Mouse (Mus musculus) R1 (cell line): ENCODE measurements at regions not wholly inside any gene's neighbourhood (a gene's known extent, or its start where the extent isn't known, plus 50 kb on each side); places are given as distances from the start of the nearest gene placed in this dataset.

ENCODE experiments used
- DNase-seq: peaks from one replicate; pipeline ENCODE4 v3.0.0-alpha.2; 2018; ENCODE audit warnings: low read depth, low spot score

DNA sequence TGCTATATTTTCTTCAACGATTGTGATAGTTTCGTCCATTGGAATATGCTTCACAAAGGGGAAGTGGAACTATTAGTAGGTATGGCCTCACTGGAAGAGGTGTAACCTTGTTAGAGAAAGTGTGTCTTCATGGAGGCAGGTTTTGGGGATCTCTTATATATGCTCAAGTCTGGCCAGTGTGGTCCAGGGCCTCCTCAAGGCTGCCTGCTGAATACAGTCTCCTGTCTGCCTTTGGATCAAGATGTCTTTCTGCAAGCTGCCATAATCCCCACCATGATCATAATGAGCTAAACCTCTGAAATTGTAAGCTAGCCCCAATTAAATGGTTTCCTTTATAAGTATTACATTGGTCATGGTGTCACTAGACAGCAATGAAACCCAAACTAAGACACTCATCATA lies 384.3 kb downstream of the Btbd3 start:
- no peak for DNase-seq

DNA sequence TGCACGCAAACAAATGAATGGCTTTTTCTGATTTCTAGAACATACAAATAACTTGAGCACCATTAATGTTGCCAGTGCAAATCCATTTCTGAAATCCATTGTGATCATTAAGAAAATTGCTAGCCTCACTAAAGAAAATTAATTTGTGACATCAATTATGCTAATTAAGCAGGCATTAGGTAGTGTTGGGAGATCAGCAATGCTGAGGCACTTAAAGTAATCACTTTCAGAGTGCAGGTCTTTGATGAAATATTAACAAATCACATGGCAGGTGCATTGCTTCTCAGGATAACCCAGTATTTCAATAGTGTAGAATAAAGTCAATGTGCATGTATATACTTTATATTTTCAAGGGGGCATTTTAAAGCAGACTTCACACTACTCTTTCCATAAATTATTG lies 385.0 kb downstream of the Btbd3 start:
- no peak for DNase-seq

DNA sequence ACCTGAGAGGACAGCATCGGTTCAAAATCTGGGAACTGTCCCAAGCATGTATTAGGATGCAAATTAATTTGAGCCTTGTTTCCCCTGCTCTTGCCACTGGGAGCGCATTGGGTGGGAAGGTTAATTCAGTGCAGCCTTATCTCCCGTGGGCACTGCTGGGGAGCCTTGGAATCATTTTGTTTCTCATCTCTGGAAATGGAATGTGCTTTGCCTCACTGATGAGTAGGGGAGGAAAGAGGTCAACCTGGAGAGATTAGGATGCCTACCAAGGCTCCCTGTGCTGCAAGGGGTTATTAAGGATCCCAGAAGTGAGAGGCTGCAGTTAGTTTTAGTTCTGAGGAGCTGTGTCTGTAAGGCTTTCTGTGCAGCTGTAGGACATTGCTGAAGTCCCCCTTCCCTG lies 392.3 kb downstream of the Btbd3 start:
- DNase-seq = no peak

DNA sequence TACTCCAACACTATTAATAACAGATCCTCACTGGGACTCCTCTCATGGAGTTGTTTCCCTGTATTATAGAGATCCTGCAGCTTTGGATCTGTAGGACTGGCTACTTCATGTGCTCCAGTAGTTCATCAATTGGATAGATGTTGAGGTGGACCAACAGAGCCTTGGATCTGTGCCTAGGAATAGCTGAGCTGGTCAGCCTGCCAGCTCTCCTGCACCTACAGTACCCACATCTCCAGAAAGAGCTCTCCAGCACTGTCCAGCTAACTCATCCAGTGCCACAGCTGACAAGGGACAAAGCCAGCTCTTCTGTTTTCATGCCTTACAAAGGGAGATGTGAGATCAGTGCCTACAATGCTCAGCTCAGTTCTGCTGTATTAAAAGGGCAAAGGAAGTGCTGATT lies 403.0 kb downstream of the Btbd3 start:
- DNase-seq = no peak

DNA sequence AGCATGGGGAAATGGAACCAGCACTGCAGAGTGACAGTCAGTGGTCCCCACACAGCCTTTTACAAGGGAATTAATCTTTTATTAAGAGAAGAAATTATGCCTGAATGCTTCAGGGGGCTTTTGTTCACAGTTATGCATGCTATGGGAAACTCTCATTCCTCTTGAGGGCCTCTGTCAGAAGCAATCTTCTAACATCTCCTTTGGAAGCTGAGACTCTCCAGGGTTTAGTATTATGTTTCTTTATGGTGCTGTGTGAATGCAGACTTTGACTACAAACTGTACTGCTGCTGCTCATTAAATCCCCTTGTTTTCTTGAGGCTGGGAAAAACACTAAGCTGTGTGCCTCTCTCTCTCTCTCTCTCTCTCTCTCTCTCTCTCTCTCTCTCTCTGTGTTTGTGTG lies 413.9 kb downstream of the Btbd3 start:
- no peak for DNase-seq

DNA sequence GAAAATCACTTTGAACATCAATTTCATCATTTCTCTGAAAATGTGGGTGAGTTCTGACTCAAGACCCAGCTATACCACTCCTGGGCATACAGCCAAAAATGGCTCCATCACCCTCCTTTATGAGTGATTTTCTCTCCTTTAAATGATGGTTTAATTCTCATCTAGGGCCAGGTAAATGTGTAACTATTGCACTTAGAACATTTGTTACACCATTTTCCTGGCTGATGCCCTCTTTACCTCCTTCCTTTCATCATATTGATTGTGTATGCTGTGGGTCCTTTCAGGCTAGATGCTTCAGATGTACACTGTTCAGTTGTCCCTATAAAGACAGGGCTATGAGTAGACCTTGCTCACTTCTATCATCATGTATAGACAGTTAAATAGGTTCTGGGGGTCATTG lies 418.4 kb downstream of the Btbd3 start:
- no peak for DNase-seq

DNA sequence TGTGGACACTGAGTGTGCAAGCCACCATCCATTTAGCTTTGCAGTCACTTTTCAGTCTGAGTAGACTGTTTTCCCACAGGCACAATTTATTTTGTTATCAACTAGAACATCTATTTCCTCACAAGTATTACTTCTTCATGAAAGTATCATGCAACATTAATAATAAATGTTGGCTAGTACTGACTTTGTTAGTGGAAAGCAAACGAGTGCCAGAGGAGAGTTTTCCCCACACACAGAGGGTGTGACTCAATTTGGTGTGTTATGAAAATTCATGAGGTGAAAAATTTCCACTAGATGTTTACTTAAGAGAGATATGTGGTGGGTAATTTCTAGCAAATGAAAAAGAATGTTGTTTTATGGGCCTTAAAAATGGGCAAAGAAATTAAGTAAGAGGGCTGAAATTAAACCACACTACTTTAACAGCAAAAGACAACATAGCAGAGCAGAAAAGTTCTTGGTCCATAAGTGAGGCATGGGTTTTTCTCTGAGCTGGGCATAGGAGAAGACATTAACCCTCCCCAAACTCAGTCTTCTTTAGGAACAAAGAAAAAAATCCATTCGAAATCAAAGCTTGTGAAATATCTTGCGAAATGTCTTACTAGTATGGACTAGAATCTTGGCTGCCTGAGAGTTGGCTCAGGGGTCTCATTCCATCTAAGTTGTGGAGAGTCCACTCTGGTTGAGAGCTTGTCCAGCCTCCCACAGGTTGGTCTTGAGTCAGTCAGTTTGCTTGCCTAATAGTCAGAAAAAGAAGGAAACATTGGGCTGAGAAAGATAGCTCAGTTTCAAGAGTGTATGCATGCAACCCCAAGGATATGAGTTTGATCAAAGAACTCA lies 419.1 kb downstream of the Btbd3 start:
- DNase-seq = no peak

DNA sequence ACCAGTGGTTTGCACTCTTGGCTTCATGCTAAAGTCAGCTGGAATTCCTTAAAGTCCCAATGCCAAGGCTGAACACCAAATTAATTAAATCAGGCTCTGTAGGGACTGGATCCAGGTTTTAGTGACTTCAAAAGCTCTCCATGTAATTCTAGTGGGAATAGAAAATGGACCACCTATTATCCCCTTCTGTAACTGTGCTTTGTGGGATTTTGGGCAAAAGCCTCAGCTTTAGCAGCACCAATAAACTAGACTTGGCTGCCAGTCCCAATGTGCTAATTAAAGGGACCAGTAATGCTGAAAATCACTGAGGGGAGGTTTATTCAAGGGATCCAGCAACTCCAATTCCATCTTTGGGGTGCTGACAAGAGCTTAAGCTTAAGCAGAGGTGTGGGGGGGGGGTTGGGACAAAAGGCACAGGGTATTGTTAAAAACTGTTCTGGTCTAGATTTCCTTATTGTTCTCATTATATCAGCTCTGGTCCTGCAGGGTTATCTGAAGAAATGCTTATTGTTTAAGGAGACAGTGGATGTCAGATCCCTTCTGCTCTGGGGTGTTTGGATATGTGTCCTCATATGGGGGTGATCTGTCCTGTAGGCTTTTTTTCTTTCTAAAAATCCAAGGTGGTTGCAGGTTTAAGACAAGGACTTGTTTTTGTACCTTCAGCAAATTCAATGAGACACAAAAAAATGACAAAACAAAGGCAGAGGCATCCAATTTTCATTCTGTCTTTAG lies 431.9 kb downstream of the Btbd3 start:
- no peak for DNase-seq

DNA sequence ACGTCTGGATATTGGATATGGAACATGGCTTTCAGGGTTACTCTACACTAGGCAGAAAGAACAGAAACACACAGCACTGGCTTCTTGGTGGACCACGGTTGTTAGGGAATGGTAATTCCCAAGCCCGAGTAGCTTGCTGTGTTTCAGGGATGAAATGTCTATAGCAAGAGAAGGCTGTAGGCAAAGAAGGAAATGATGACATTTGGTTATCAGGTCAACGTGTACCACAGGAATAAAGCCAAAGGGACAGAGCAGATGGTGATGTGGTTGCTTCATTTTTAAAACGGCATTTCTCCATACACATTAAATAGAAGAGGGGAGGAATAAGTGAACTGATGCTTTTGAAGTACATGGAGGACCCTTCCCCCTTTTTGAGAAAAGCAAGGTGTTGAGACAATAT lies 433.1 kb downstream of the Btbd3 start:
- DNase-seq = no peak

DNA sequence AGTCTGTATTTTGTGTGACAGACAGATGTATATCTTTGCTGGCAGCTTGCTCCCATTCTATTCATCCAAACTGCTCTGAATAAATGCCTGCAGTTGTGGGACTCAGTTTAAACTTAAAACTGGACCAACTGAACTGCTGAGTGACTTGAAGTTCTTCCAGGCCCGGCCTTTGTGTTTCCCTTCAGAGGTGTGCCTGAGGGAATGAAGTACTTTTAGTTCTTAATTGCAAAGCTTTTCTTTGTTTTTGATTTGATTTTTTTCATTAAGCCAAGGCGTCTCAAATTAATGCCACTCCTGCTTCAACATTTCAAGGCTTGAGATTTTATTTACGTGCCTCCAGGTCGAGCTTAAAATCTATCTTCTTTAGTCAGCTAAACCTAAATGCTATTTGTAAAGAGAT lies 446.4 kb downstream of the Btbd3 start:
- no peak for DNase-seq

DNA sequence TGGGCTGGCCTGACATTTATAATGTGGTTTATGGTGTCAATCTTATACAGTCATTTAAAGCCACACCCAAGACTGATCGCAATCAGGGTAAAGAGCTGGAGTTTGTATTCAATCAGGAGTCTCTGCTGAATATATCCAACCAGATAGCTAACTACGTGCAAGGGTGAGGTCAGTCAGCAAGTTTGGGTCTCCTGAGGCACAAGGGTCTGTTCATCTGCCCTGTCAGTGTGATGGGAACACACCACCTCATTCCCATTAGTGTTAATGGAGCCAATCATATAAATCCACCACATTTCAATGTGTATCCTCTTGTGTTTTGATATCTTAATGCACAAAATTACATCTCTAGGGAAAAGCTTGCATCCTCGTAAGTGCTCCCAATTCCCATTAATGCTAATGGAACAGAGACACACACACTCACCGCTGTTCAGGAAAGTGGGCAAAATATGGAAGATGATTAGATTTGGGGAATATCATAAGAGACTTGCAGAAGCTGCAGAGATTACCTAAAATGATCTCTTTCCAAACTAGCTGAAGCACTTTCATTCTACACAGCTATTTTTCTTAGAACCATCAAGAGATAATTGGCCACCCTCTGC lies 447.7 kb downstream of the Btbd3 start:
- DNase-seq = no peak

DNA sequence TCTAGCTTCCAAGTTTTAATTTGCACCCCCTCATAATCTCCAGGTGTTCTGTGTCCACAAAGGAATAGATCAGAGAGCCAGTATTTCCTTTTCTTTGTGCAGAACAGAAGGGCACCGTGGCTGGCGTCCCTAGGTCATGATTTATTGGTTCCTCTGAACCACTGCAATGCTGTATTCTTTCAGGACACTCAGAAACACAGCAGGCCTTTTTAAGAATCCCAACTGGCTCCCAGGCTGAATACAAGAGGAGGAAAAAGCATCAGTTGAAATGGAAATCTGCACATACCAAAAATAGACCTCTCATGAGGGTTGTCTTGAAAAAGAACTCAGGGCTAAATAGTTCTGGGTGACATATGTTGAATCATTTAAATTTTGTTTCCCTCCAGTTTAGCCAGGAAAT lies 452.4 kb downstream of the Btbd3 start:
- peak; percentile 7 for DNase-seq

DNA sequence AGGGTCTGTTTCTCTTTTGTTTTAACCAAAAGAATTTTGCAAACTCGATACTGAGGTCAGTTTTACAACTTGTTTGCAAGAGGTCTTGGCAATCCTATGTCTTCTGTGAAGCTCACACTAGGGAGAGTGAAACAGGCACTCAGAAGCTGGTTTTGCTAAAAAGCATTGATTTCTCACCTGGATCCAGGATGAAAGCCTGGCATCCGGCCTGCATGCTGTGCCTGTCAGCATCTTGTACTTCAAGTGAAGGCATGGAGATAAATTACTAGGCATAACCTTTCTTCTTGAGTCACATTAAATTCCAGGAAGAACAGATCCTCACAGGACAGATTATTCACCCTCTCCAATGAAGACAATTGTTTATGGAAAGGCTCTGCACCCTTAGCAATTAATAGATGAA lies 477.5 kb downstream of the Btbd3 start:
- DNase-seq = no peak

DNA sequence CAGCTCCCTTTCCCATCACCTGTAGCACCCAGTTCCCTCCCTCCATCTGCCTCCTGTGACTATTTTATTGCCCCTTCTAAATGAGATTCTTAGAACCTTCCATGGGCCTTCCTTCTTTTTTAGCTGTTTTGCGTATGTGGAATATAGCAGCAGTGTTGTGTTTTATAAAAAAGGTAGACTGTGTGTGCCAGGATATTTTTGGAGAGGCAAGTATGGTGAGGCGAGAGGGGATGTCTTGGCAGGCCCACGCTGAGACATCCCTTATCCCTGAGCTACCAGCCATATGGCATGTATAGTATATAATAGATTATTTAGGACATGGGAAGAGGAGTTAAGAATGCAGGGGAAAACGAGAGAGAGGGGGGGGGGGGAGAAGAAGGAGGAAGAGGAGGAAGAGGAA lies 488.4 kb downstream of the Btbd3 start:
- DNase-seq = no peak

DNA sequence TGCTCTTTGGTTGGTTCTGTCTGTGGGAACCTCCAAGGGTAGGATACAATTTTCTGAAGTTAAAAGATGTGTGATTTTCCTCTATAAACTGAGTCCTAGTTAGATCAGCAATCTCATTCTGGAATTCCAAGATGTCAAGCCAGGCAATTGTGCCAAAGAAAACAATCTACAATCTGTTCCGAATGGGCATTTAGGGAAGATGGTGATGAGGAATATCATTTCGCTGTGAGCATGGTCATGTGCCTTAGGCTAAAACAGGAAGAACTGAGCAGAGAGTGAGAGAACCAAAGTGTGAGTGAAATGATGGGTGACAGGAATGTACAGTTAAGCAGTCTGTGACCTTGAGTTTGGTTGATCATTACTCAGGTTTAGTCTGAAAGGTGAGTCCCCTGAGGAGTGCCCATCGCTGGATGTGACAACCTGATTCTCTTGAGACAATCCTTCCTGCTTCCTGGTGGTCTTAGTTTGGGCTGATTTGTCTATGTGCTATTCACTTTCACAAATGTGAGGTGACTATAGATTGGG lies 504.1 kb downstream of the Btbd3 start:
- no peak for DNase-seq

DNA sequence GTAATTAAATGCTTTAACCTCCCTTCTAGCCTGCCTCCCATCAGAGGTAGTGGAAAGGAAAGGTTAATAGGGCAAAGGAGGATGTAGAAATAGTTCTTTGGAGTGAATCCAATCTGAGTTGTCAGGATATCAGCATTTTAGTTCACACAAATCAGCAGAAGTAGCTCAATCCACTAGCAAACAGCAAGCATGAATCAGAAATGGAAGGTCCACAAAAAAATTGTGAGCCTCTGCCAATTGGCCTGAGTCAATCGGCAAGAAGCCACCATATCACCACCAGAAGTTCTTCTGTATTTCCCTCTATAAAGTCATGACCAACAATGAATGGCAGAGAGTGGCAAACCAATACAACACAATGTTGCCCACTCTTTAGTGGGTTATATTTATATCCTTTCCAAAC lies 505.0 kb downstream of the Btbd3 start:
- no peak for DNase-seq

DNA sequence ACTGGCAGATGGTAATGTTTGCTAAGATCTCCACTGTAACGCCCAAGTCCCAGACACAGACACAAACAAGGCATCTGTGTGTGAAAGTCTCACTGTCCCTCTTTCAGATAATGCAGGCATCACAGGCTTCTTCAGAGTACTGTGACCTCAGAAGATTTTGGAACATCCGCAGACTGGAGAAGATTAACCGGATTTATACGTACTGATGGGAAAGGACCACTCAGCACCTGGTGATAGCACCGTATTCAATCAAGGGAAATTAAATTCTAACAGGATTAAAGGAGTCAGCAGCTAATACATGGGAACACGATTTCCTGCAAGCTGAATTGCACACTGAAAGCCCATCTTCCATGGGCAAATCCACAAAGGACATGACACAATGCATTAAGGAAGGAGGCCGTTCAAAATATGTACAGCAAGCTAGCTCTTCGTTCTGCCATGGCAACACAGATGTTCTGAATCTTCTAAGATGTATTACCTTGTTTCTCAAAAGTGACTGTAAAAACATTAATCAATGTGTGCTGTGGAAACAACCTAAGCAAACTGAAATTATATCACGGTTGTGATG lies 510.0 kb downstream of the Btbd3 start:
- no peak for DNase-seq

DNA sequence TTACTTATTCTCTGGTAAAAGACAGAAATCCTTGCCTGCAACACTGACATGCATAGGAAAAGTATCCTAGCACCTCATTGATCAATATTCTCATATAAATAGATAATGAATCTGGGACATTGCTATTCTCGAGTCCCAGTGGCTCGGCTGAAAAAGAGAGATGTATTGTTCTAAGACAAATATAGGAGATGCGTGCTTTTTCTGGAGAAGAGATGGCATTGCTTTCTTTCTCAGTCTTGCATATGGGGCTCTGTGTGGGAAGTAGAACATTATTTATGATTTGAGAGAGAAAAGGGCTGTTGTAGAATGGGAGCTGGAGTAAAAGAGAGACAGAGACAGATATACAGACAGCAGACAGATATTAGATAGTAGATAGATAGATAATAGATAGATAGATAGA lies 527.4 kb downstream of the Btbd3 start:
- DNase-seq = no peak

DNA sequence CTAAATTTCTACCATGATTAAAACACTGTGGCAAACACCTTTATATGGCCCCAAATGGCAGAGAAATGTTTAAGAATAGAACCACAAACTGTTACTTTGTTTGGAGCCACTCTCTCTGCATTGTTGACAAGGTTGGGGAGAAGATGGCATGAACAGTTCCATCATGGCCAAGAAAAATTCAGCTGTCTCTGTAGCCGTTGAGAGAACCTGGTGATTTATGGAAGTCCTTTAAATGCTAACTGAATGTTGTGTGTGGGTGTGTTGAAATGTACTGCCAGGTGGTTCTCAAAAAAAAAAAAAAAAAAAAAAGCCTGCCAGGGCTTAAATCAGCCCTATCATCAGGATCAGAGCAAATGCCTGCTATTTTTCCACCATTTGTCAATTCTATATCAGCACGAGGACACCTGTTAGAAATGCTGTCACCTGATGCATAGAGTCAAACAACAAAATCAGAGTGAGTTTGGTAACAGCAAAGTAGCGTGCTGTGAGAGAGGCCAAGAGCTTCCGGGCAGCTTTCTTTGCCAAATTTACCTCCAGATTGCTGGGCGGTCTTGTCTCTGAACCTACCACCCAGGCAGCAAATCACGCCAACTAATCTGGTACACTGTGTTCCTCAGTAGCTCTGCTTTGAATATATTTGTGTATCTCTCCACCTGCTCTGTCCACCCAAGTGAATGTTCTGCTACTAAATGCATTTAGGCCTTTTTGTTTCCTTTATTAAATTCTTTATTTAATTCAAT lies 536.5 kb downstream of the Btbd3 start:
- no peak for DNase-seq

DNA sequence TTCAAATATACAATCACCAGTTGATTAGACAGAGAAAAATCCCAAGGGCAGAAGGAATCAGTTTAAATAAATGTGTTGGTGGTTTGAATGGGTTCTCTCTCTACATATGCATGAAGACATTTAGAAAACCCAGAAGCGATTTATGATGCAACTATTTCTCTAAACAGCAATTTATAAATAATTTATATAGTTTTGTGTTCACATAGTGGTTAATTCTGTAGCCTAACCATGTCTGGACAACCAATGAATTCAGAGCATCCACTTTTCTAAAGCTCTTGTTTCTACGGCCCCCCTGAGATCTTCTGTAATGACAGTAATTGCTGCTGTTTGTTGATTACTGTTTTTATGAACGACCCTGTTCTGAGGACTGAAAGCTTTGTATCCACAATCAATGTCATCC lies 549.8 kb downstream of the Btbd3 start:
- no peak for DNase-seq

DNA sequence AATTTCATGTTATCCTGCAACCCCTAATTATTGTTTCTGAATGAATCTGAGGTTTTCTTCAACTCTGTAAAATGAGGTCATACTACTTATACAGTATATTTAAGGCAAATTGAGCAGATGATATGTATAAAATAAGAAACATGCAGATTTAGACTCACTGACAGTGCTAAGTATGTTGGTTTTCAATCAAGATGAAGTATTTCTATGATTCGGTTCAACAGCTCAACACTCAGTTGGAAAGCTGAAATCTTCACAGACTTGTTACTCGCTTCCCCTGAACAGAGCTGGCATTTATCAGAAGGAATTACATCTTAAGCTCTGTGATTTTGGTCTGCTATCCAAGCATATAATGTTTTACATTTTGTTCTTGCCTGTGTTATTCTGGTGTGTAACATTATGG lies 553.4 kb downstream of the Btbd3 start:
- no peak for DNase-seq

DNA sequence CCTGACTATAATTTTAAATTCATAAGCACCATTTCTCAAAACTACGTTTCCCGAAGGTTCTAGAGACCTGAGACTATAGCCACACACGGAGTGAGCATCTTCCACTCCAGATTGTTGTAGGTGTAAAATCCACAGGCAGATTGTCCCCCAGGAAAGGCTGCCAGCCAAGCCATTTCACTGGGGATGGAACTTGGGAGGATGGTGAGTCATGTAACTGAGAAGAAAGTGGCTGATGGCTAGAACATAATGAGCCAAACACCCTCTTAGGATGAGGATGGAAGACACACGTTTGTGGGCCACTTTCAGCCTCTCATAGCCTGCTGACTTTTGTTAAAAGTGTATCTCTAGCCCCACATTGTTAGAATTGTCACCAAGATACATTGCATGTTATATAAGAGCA lies 564.1 kb downstream of the Btbd3 start:
- DNase-seq = no peak
